Mouse (Mus musculus) lung, postnatal 0 days (tissue): ENCODE data around the gene Mroh2a.

Experiments
- CTCF ChIP-seq: IDR thresholded peaks from 2 replicates; pipeline ENCODE4 v1.5.1; 2016; ENCODE audit warnings: antibody characterized with exemption, mild to moderate bottlenecking
- EP300 ChIP-seq: IDR thresholded peaks from 2 replicates; pipeline ENCODE4 v1.6.1; 2016; ENCODE audit warnings: antibody characterized with exemption, mild to moderate bottlenecking, control low read depth

DNA sequence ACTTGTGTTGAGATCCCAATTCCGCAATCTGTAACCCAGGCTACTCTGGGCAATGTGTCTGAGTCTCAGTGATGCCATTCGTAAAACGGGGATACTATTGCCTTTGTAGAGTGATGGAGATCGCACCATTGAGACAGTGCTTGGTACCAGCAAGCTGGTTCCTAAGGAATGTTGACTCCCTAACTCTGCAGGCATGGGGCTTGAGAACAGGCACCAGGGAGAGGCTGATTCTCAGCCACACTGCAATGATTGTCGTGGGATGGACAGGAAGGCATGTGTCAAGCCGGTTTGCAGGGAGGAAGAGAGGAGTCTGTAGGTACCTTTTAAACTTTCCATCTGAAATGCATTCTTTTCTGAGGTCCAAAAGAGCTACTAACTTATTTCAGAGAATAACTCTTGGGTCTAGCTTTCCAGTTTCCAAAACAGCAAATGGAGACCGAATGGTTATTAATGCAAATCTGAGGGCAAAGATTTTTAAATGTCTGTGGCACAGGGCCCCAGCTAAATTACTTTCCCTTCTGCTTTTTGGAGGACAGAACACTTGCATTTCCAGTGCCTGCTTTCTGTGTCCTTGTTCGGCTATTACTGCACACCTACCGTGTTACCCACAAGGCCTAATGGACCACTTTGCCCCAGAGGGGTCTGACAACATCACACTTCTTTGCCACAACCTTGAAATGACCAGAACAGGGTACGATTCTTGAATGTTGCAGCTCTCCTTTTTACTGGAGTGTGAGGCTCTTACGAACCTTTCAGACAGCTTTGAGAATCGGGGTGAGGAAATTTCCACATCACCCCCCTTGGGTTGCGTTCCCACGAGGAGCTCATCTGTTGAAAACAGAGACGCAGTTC lies 56.8 kb downstream of the Mroh2a start:
- TF ChIP-seq CTCF: no peak
- no peak for TF ChIP-seq EP300
